Mouse (Mus musculus): Measurements from ENCODE around the gene Mkks.

Mkks gene

GRCm38 (mm10) chr2:136835882-136836281 is 55.3 kb downstream of the Mkks start:
- DNase-seq (ENCODE audit: low spot score in 2 of 2), result no peak

DNA sequence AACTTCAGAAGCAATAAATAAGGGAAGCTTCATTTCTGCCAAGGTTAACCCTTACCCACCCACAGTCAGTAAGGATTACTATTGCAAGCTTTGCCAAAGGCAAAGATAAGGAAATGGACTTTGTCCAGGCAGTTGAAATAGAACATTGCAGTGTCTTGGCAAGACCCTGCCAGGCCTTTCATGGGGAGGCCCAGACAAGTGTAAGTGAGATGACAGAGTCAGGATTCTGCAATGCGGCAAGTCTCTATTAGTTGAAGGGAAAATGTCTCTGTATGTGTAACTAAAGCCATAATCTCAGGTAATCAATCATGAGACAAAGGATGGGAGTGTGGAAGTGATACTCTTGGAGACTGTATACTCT is 56.5 kb downstream of the Mkks start:
- DNase-seq (ENCODE audit: low spot score in 2 of 2), result no peak

DNA sequence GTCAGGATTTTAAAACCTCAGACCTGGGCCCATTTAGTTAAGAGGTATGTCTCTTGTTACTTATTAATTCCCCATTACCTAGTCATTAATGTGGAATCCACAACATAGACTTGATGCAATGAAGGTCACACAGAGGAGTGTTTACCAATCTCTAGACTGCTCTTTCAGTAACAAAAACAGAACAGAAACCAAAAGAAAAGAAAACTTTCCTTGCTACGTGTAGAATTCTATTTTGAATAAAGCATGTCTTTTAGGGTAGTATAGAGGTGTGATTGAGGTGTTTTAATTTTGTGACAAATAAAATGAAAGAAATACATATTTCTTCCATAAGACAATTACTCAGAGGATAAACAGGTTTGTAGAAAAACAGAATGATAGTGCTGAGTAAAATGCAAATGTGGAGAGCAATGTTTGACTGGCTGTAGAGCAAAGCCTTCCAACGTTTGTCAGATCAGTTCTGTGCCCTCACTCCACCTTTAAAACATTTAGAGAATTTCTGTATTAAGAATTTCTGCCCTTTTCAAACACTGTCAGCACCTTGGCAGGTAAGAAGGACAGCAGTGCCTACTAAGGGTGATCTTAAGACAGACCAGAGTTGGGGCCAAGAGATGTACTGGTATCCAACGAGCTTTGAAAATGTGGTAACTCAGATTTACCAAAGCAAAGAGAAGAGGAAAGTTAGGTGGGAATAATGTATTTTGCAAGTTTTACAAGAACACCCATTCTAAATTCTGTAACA is 57.0 kb downstream of the Mkks start:
- DNase-seq (ENCODE audit: low spot score in 2 of 2), result no peak

- no peak for DNase-seq (ENCODE audit: low spot score in 2 of 2)
These were observed 58.3 kb downstream of the Mkks start for GRCm38 (mm10) chr2:136832936-136833335.

GRCm38 (mm10) chr2:136827612-136828011 is 63.6 kb downstream of the Mkks start:
- DNase-seq (ENCODE audit: low spot score in 2 of 2), result no peak
